Mouse (Mus musculus): Measurements from ENCODE around the gene Fndc1.

The Fndc1 gene

GRCm38 (mm10) chr17:7850246-7850645 is 23.1 kb upstream of the Fndc1 start:
- H3K27me3 ChIP-seq (ENCODE audit: insufficient read depth, low read length), result no peaks in the 10 kb centered on the region
- H3K9me3 ChIP-seq (ENCODE audit: low read length), result peaks cover 34% of the 10 kb centered on the region
- H3K4me1 ChIP-seq (replicated peaks; ENCODE audit: low read depth, low read length), result no peaks in the 10 kb centered on the region
- H3K36me3 ChIP-seq (ENCODE audit: insufficient read depth, low read length), result no peaks in the 10 kb centered on the region
- TF ChIP-seq NANOG (IDR thresholded peaks at IDR 0.05; ENCODE audit: borderline replicate concordance, low read length) (no peak), CTCF (conservative IDR thresholded peaks at IDR 0.05; ENCODE audit: low read length) (no peak), POU5F1 (IDR thresholded peaks at IDR 0.05; ENCODE audit: borderline replicate concordance, low read length) (no peak)
- no peak overlapping the region for H3K4me3 ChIP-seq (replicated peaks; ENCODE audit: low read length)

GRCm38 (mm10) chr17:7840505-7841290 is 13.6 kb upstream of the Fndc1 start:
- Histone ChIP-seq H3K4me3 (replicated peaks; ENCODE audit: low read length) (no peak overlapping the region), H3K9me3 (ENCODE audit: low read length) (peaks cover 7% of the 10 kb centered on the region; the same call in 1 of the 2 replicates), H3K36me3 (ENCODE audit: insufficient read depth, low read length) (no peaks in the 10 kb centered on the region), H3K4me1 (replicated peaks; ENCODE audit: low read depth, low read length) (no peaks in the 10 kb centered on the region), H3K27me3 (ENCODE audit: insufficient read depth, low read length) (no peaks in the 10 kb centered on the region)
- TF ChIP-seq POU5F1 (IDR thresholded peaks at IDR 0.05; ENCODE audit: borderline replicate concordance, low read length) (no peak), NANOG (IDR thresholded peaks at IDR 0.05; ENCODE audit: borderline replicate concordance, low read length) (no peak)

- peaks cover 8% of the 10 kb centered on the region for H3K4me1 ChIP-seq (replicated peaks; ENCODE audit: low read depth, low read length)
- peak overlapping the region; percentile 80 for H3K4me3 ChIP-seq (replicated peaks; ENCODE audit: low read length)
- H3K36me3 ChIP-seq (ENCODE audit: insufficient read depth, low read length), result no peaks in the 10 kb centered on the region
- H3K27me3 ChIP-seq (ENCODE audit: insufficient read depth, low read length), result peaks cover 56% of the 10 kb centered on the region
- TF ChIP-seq NANOG (IDR thresholded peaks at IDR 0.05; ENCODE audit: borderline replicate concordance, low read length), result no peak
- TF ChIP-seq POU5F1 (IDR thresholded peaks at IDR 0.05; ENCODE audit: borderline replicate concordance, low read length), result no peak
- no peak for TF ChIP-seq CTCF (conservative IDR thresholded peaks at IDR 0.05; ENCODE audit: low read length)
- no peaks in the 10 kb centered on the region for H3K9me3 ChIP-seq (ENCODE audit: low read length)
Measured at GRCm38 (mm10) chr17:7827586-7827985, 484 bp upstream of the Fndc1 start.

- TF ChIP-seq POU5F1 (IDR thresholded peaks at IDR 0.05; ENCODE audit: borderline replicate concordance, low read length) (no peak), NANOG (IDR thresholded peaks at IDR 0.05; ENCODE audit: borderline replicate concordance, low read length) (no peak)
- Histone ChIP-seq H3K27me3 (ENCODE audit: insufficient read depth, low read length) (peaks cover 54% of the 10 kb centered on the region), H3K4me1 (replicated peaks; ENCODE audit: low read depth, low read length) (peaks cover 8% of the 10 kb centered on the region), H3K36me3 (ENCODE audit: insufficient read depth, low read length) (no peaks in the 10 kb centered on the region), H3K9me3 (ENCODE audit: low read length) (no peaks in the 10 kb centered on the region), H3K4me3 (replicated peaks; ENCODE audit: low read length) (no peak overlapping the region)
Measured at GRCm38 (mm10) chr17:7825416-7825815, 1.7 kb downstream of the Fndc1 start.

GRCm38 (mm10) chr17:7821553-7822186 is 5.4 kb downstream of the Fndc1 start:
- H3K4me3 ChIP-seq (replicated peaks; ENCODE audit: low read length), result no peak overlapping the region
- peaks cover 22% of the 10 kb centered on the region for H3K27me3 ChIP-seq (ENCODE audit: insufficient read depth, low read length)
- H3K9me3 ChIP-seq (ENCODE audit: low read length), result peaks cover 6% of the 10 kb centered on the region; the same call in 1 of the 2 replicates
- no peaks in the 10 kb centered on the region for H3K36me3 ChIP-seq (ENCODE audit: insufficient read depth, low read length)
- no peak for TF ChIP-seq NANOG (IDR thresholded peaks at IDR 0.05; ENCODE audit: borderline replicate concordance, low read length)
- peak; percentile 95 for TF ChIP-seq CTCF (conservative IDR thresholded peaks at IDR 0.05; ENCODE audit: low read length)
- no peaks in the 10 kb centered on the region; the same call in 1 of the 2 replicates for H3K4me1 ChIP-seq (replicated peaks; ENCODE audit: low read depth, low read length)

- no peaks in the 10 kb centered on the region for H3K4me1 ChIP-seq (replicated peaks; ENCODE audit: low read depth, low read length)
- peaks cover 6% of the 10 kb centered on the region; the same call in 1 of the 2 replicates for H3K9me3 ChIP-seq (ENCODE audit: low read length)
- TF ChIP-seq CTCF (conservative IDR thresholded peaks at IDR 0.05; ENCODE audit: low read length), result no peak
- TF ChIP-seq NANOG (IDR thresholded peaks at IDR 0.05; ENCODE audit: borderline replicate concordance, low read length), result no peak
- no peak for TF ChIP-seq POU5F1 (IDR thresholded peaks at IDR 0.05; ENCODE audit: borderline replicate concordance, low read length)
- no peaks in the 10 kb centered on the region for H3K36me3 ChIP-seq (ENCODE audit: insufficient read depth, low read length)
- H3K27me3 ChIP-seq (ENCODE audit: insufficient read depth, low read length), result peaks cover 10% of the 10 kb centered on the region
- H3K4me3 ChIP-seq (replicated peaks; ENCODE audit: low read length), result no peak overlapping the region
Measured at GRCm38 (mm10) chr17:7820176-7820575, 6.9 kb downstream of the Fndc1 start.

GRCm38 (mm10) chr17:7816602-7817001 is 10.5 kb downstream of the Fndc1 start:
- peaks cover 3% of the 10 kb centered on the region; the same call in 1 of the 2 replicates for H3K27me3 ChIP-seq (ENCODE audit: insufficient read depth, low read length)
- TF ChIP-seq NANOG (IDR thresholded peaks at IDR 0.05; ENCODE audit: borderline replicate concordance, low read length), result no peak
- TF ChIP-seq CTCF (conservative IDR thresholded peaks at IDR 0.05; ENCODE audit: low read length), result no peak
- H3K4me3 ChIP-seq (replicated peaks; ENCODE audit: low read length), result no peak overlapping the region
- no peaks in the 10 kb centered on the region for H3K4me1 ChIP-seq (replicated peaks; ENCODE audit: low read depth, low read length)
- H3K9me3 ChIP-seq (ENCODE audit: low read length), result peaks cover 6% of the 10 kb centered on the region; the same call in 1 of the 2 replicates
- no peaks in the 10 kb centered on the region for H3K36me3 ChIP-seq (ENCODE audit: insufficient read depth, low read length)

- TF ChIP-seq POU5F1 (IDR thresholded peaks at IDR 0.05; ENCODE audit: borderline replicate concordance, low read length), result no peak
- no peak for TF ChIP-seq CTCF (conservative IDR thresholded peaks at IDR 0.05; ENCODE audit: low read length)
- TF ChIP-seq NANOG (IDR thresholded peaks at IDR 0.05; ENCODE audit: borderline replicate concordance, low read length), result no peak
- no peaks in the 10 kb centered on the region for H3K36me3 ChIP-seq (ENCODE audit: insufficient read depth, low read length)
- H3K4me1 ChIP-seq (replicated peaks; ENCODE audit: low read depth, low read length), result no peaks in the 10 kb centered on the region
- H3K4me3 ChIP-seq (replicated peaks; ENCODE audit: low read length), result no peak overlapping the region
- peaks cover 3% of the 10 kb centered on the region; the same call in 1 of the 2 replicates for H3K27me3 ChIP-seq (ENCODE audit: insufficient read depth, low read length)
- peaks cover 6% of the 10 kb centered on the region; the same call in 1 of the 2 replicates for H3K9me3 ChIP-seq (ENCODE audit: low read length)
Measured at GRCm38 (mm10) chr17:7814433-7814832, 12.7 kb downstream of the Fndc1 start.
